Mouse (Mus musculus) megakaryocyte, embryonic 14.5 days (primary cell): Measurements from ENCODE around the gene Fabp6.

ENCODE experiments used
- FLI1 ChIP-seq: IDR thresholded peaks from 2 replicates; pipeline ENCODE4 v1.6.1; 2012; ENCODE audit warnings: low read length, inconsistent platforms, mixed read lengths
- GATA1 ChIP-seq: IDR thresholded peaks from 3 replicates; pipeline ENCODE4 v1.6.1; 2012; ENCODE audit warnings: mixed read lengths, low read length, inconsistent platforms, borderline replicate concordance

DNA sequence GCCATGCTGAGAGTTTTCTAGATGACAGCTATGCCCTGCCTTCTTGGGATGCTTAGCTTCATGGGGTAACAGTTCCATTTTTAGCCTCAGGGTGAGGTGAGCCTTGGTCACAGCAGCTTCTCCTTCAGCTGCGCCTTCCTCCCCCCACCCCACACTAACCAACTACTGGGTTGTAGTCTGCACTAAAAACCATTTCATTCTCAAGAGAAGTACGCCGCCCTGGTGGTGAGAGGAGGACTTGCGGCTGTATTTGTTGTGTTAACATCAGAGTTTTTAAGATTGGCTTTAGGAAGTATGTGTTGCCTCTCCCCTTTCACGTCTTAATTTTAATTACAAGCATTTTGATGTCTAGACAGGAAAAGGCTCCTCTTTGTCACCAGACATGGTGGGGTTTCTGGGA, 33.1 kb downstream of the Fabp6 start:
- TF ChIP-seq GATA1 (no peak), FLI1 (no peak)
